Mouse (Mus musculus): Measurements from ENCODE around the gene Adi1. TPM values are rescaled to one million over a fixed set of nuclear protein-coding genes. Genes with fewer than 3 reads are reported as not detected.

The Adi1 gene
- total RNA-seq, 1 experiment, result 25.3 TPM

GRCm38 (mm10) chr12:28714822-28715632 lies 40.0 kb downstream of the Adi1 start:
- in situ Hi-C loops (cut with MboI; ENCODE audit: low sequenced_read_pairs in 2 of 2, unreplicated experiment in 2 of 2), result no loop called here
- Histone ChIP-seq H3K9ac (ENCODE audit: insufficient read depth, low read depth, low read length, poor library complexity, severe bottlenecking) (no peak overlapping the region), H3K4me1 (ENCODE audit: control insufficient read depth in 2 of 2, insufficient read depth in 2 of 2, low read length in 2 of 2, poor library complexity in 1 of 2) (peaks cover 2 to 4% of the 10 kb centered on the region in 2 experiments; a peak in 3 of 4 replicates), H3K36me3 (ENCODE audit: control insufficient read depth, insufficient read depth, low read length, poor library complexity, severe bottlenecking) (peaks cover 2% of the 10 kb centered on the region; the same call in 1 of the 2 replicates), H3K4me3 (ENCODE audit: insufficient read depth in 1 of 2, low read depth in 1 of 2, low read length in 2 of 2, poor library complexity in 1 of 2, severe bottlenecking in 1 of 2) (no peak overlapping the region), H3K9me3 (ENCODE audit: control insufficient read depth, insufficient read depth, low read depth, low read length) (no peaks in the 10 kb centered on the region), H3K27ac (ENCODE audit: insufficient read depth, low read depth, low read length, poor library complexity, severe bottlenecking) (no peak overlapping the region)
- TF ChIP-seq MAFK (IDR thresholded peaks at IDR 0.05; ENCODE audit: insufficient read depth, low read depth, low read length) (no peak), HCFC1 (IDR thresholded peaks at IDR 0.05; ENCODE audit: borderline replicate concordance, insufficient read depth, low read length) (no peak), ZNF384 (IDR thresholded peaks at IDR 0.05; ENCODE audit: low read depth, low read length) (no peak), CHD2 (IDR thresholded peaks at IDR 0.05; ENCODE audit: low read depth, low read length) (no peak), ZC3H11A (IDR thresholded peaks at IDR 0.05; ENCODE audit: borderline replicate concordance, low read depth, low read length) (no peak)
- DNase-seq (ENCODE audit: low read depth, low spot score), result no peak

GRCm38 (mm10) chr12:28717066-28717465 lies 42.0 kb downstream of the Adi1 start:
- no peak overlapping the region for H3K4me3 ChIP-seq (ENCODE audit: insufficient read depth in 1 of 2, low read depth in 1 of 2, low read length in 2 of 2, poor library complexity in 1 of 2, severe bottlenecking in 1 of 2)
- no peak for DNase-seq (ENCODE audit: low read depth, low spot score)
- no peak overlapping the region for H3K9ac ChIP-seq (ENCODE audit: insufficient read depth, low read depth, low read length, poor library complexity, severe bottlenecking)
- H3K27ac ChIP-seq (ENCODE audit: insufficient read depth, low read depth, low read length, poor library complexity, severe bottlenecking), result no peak overlapping the region
- H3K36me3 ChIP-seq (ENCODE audit: control insufficient read depth, insufficient read depth, low read length, poor library complexity, severe bottlenecking), result peaks cover 14% of the 10 kb centered on the region
- in situ Hi-C loops (cut with MboI; ENCODE audit: low sequenced_read_pairs in 2 of 2, unreplicated experiment in 2 of 2), result no loop called here
- no peaks in the 10 kb centered on the region for H3K9me3 ChIP-seq (ENCODE audit: control insufficient read depth, insufficient read depth, low read depth, low read length)
- no peak for TF ChIP-seq CHD2 (IDR thresholded peaks at IDR 0.05; ENCODE audit: low read depth, low read length)
- TF ChIP-seq MAFK (IDR thresholded peaks at IDR 0.05; ENCODE audit: insufficient read depth, low read depth, low read length), result no peak
- TF ChIP-seq ZC3H11A (IDR thresholded peaks at IDR 0.05; ENCODE audit: borderline replicate concordance, low read depth, low read length), result no peak
- no peak for TF ChIP-seq ZNF384 (IDR thresholded peaks at IDR 0.05; ENCODE audit: low read depth, low read length)
- no peak for TF ChIP-seq HCFC1 (IDR thresholded peaks at IDR 0.05; ENCODE audit: borderline replicate concordance, insufficient read depth, low read length)
- H3K4me1 ChIP-seq (ENCODE audit: control insufficient read depth in 2 of 2, insufficient read depth in 2 of 2, low read length in 2 of 2, poor library complexity in 1 of 2), result peaks cover 2 to 4% of the 10 kb centered on the region in 2 experiments; a peak in 2 of 4 replicates

- in situ Hi-C loops (cut with MboI; ENCODE audit: low sequenced_read_pairs in 2 of 2, unreplicated experiment in 2 of 2), result no loop called here
- Histone ChIP-seq H3K27ac (ENCODE audit: insufficient read depth, low read depth, low read length, poor library complexity, severe bottlenecking) (no peak overlapping the region), H3K36me3 (ENCODE audit: control insufficient read depth, insufficient read depth, low read length, poor library complexity, severe bottlenecking) (peaks cover 18% of the 10 kb centered on the region), H3K9ac (ENCODE audit: insufficient read depth, low read depth, low read length, poor library complexity, severe bottlenecking) (no peak overlapping the region), H3K9me3 (ENCODE audit: control insufficient read depth, insufficient read depth, low read depth, low read length) (no peaks in the 10 kb centered on the region), H3K4me3 (ENCODE audit: insufficient read depth in 1 of 2, low read depth in 1 of 2, low read length in 2 of 2, poor library complexity in 1 of 2, severe bottlenecking in 1 of 2) (no peak overlapping the region), H3K4me1 (ENCODE audit: control insufficient read depth in 2 of 2, insufficient read depth in 2 of 2, low read length in 2 of 2, poor library complexity in 1 of 2) (peaks cover 2 to 4% of the 10 kb centered on the region in 2 experiments; a peak in 1 of 4 replicates)
- TF ChIP-seq MAFK (IDR thresholded peaks at IDR 0.05; ENCODE audit: insufficient read depth, low read depth, low read length) (no peak), HCFC1 (IDR thresholded peaks at IDR 0.05; ENCODE audit: borderline replicate concordance, insufficient read depth, low read length) (no peak), ZNF384 (IDR thresholded peaks at IDR 0.05; ENCODE audit: low read depth, low read length) (no peak), CHD2 (IDR thresholded peaks at IDR 0.05; ENCODE audit: low read depth, low read length) (no peak), ZC3H11A (IDR thresholded peaks at IDR 0.05; ENCODE audit: borderline replicate concordance, low read depth, low read length) (no peak)
- DNase-seq (ENCODE audit: low read depth, low spot score), result no peak
Observed at GRCm38 (mm10) chr12:28718106-28718505, 43.1 kb downstream of the Adi1 start.

- in situ Hi-C loops (cut with MboI; ENCODE audit: low sequenced_read_pairs in 2 of 2, unreplicated experiment in 2 of 2), result no loop called here
- no peak for DNase-seq (ENCODE audit: low read depth, low spot score)
Observed at GRCm38 (mm10) chr12:28724366-28724765, 49.3 kb downstream of the Adi1 start.

More at GRCm38 (mm10) chr12:28724366-28724765, 49.3 kb downstream of the Adi1 start:
- H3K27ac ChIP-seq (ENCODE audit: insufficient read depth, low read depth, low read length, poor library complexity, severe bottlenecking), result no peak overlapping the region
- H3K36me3 ChIP-seq (ENCODE audit: control insufficient read depth, insufficient read depth, low read length, poor library complexity, severe bottlenecking), result peaks cover 20% of the 10 kb centered on the region
- TF ChIP-seq MAFK (IDR thresholded peaks at IDR 0.05; ENCODE audit: insufficient read depth, low read depth, low read length), result no peak
- TF ChIP-seq HCFC1 (IDR thresholded peaks at IDR 0.05; ENCODE audit: borderline replicate concordance, insufficient read depth, low read length), result no peak
- TF ChIP-seq ZNF384 (IDR thresholded peaks at IDR 0.05; ENCODE audit: low read depth, low read length), result no peak
- TF ChIP-seq ZC3H11A (IDR thresholded peaks at IDR 0.05; ENCODE audit: borderline replicate concordance, low read depth, low read length), result no peak
- H3K4me1 ChIP-seq (ENCODE audit: control insufficient read depth in 2 of 2, insufficient read depth in 2 of 2, low read length in 2 of 2, poor library complexity in 1 of 2), result peaks cover 0 to 11% of the 10 kb centered on the region in 2 experiments; a peak in 1 of 4 replicates
- H3K4me3 ChIP-seq (ENCODE audit: insufficient read depth in 1 of 2, low read depth in 1 of 2, low read length in 2 of 2, poor library complexity in 1 of 2, severe bottlenecking in 1 of 2), result no peak overlapping the region
- no peaks in the 10 kb centered on the region for H3K9me3 ChIP-seq (ENCODE audit: control insufficient read depth, insufficient read depth, low read depth, low read length)
- no peak overlapping the region for H3K9ac ChIP-seq (ENCODE audit: insufficient read depth, low read depth, low read length, poor library complexity, severe bottlenecking)
